Mouse (Mus musculus): Measurements from ENCODE around the gene Rfc5. TPM values are rescaled to one million over a fixed set of nuclear protein-coding genes. Genes with fewer than 3 reads are reported as not detected.

The Rfc5 gene
- polyA plus RNA-seq, 1 experiment, result 13.6 TPM

DNA sequence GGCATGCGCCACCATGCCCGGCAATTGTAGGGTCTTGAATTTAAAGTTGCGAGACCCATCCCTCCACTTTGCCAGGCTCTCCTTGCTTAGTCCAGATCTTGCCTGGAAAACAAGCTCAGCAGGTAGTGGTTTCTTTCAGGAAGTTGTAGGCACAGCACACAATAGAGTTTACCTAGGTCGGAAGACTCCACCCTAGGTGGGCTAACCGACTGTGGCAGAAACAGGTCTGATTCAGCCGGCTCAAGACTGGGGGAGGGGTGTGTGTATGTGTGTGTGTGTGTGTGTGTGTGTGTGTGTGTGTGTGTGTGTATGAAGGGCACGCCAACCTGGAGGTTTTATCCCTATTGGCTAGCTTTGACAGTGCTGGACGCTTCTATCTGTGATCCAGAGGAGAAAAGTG, 14.8 kb upstream of the Rfc5 start:
- Histone ChIP-seq H3K27me3 (ENCODE audit: control insufficient read depth, insufficient read depth, insufficient read length) (peaks cover 15% of the 10 kb centered on the region), H3K4me2 (ENCODE audit: low read depth) (no peak overlapping the region), H3K36me3 (ENCODE audit: control insufficient read depth, insufficient read depth) (no peaks in the 10 kb centered on the region), H3K79me2 (ENCODE audit: control insufficient read depth, insufficient read depth) (no peaks in the 10 kb centered on the region), H3ac (ENCODE audit: control insufficient read depth, insufficient read length) (no peak overlapping the region), H3K4me3 (no peak overlapping the region)
- no peak for TF ChIP-seq TCF12 (IDR thresholded peaks at IDR 0.05; ENCODE audit: insufficient read depth, poor library complexity, severe bottlenecking)
- TF ChIP-seq USF1 (IDR thresholded peaks at IDR 0.05; ENCODE audit: low read depth), result no peak
- no peak for TF ChIP-seq REST (IDR thresholded peaks at IDR 0.05; ENCODE audit: insufficient read depth, insufficient read length)
- TF ChIP-seq CEBPB (IDR thresholded peaks at IDR 0.05; ENCODE audit: insufficient read depth, poor library complexity, severe bottlenecking), result no peak
- TF ChIP-seq E2F4 (IDR thresholded peaks at IDR 0.05; ENCODE audit: insufficient read depth), result no peak
- no peak for TF ChIP-seq MYOD1 (IDR thresholded peaks at IDR 0.05; ENCODE audit: control insufficient read depth in 1 of 3, insufficient read length in 2 of 3, low read depth in 2 of 3)
- no peak for TF ChIP-seq POLR2AphosphoS2 (IDR thresholded peaks at IDR 0.05; ENCODE audit: insufficient read length, low read depth)
- TF ChIP-seq MAX (IDR thresholded peaks at IDR 0.05; ENCODE audit: low read depth), result no peak
- no peak for TF ChIP-seq TCF3 (IDR thresholded peaks at IDR 0.05; ENCODE audit: insufficient read length, low read depth)
- no peak for TF ChIP-seq MYOG (IDR thresholded peaks at IDR 0.05; ENCODE audit: control insufficient read depth in 1 of 3, insufficient read depth in 1 of 3, insufficient read length in 2 of 3, low read depth in 2 of 3)
- no peak for TF ChIP-seq POLR2A (IDR thresholded peaks at IDR 0.05; ENCODE audit: insufficient read length, low read depth)
- no peak for TF ChIP-seq SRF (IDR thresholded peaks at IDR 0.05; ENCODE audit: control insufficient read depth, insufficient read length, low read depth)

DNA sequence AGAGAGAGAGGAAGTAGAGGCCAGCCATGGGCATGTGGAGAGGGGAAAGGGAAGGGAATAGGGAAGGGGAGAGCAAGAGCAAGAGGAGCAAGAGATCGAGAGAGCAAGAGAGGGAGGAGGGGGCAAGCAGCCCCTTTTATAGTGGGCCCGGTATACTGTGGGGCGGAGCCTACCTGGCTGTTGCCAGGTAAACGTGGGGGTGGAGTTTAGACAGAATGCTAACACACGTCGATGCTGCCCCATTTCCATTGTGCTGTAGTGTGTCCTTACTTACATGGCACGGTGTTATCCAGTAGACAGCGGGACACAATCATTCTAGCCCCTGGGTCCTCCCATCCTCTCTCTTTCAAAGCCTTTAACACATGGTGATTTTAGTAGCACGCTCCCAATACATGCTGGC, 10.4 kb upstream of the Rfc5 start:
- no peak overlapping the region for H3K4me2 ChIP-seq (ENCODE audit: low read depth)
- H3K4me3 ChIP-seq, result no peak overlapping the region
- TF ChIP-seq USF1 (IDR thresholded peaks at IDR 0.05; ENCODE audit: low read depth) (no peak), TCF3 (IDR thresholded peaks at IDR 0.05; ENCODE audit: insufficient read length, low read depth) (no peak), REST (IDR thresholded peaks at IDR 0.05; ENCODE audit: insufficient read depth, insufficient read length) (no peak), MAX (IDR thresholded peaks at IDR 0.05; ENCODE audit: low read depth) (no peak), SRF (IDR thresholded peaks at IDR 0.05; ENCODE audit: control insufficient read depth, insufficient read length, low read depth) (no peak), MYOD1 (IDR thresholded peaks at IDR 0.05; ENCODE audit: control insufficient read depth in 1 of 3, insufficient read length in 2 of 3, low read depth in 2 of 3) (no peak), POLR2AphosphoS2 (IDR thresholded peaks at IDR 0.05; ENCODE audit: insufficient read length, low read depth) (no peak), MYOG (IDR thresholded peaks at IDR 0.05; ENCODE audit: control insufficient read depth in 1 of 3, insufficient read depth in 1 of 3, insufficient read length in 2 of 3, low read depth in 2 of 3) (no peak), CEBPB (IDR thresholded peaks at IDR 0.05; ENCODE audit: insufficient read depth, poor library complexity, severe bottlenecking) (no peak), E2F4 (IDR thresholded peaks at IDR 0.05; ENCODE audit: insufficient read depth) (no peak), TCF12 (IDR thresholded peaks at IDR 0.05; ENCODE audit: insufficient read depth, poor library complexity, severe bottlenecking) (no peak), POLR2A (IDR thresholded peaks at IDR 0.05; ENCODE audit: insufficient read length, low read depth) (no peak)
- H3ac ChIP-seq (ENCODE audit: control insufficient read depth, insufficient read length), result no peak overlapping the region
- H3K36me3 ChIP-seq (ENCODE audit: control insufficient read depth, insufficient read depth), result no peaks in the 10 kb centered on the region
- H3K27me3 ChIP-seq (ENCODE audit: control insufficient read depth, insufficient read depth, insufficient read length), result peaks cover 26% of the 10 kb centered on the region
- H3K79me2 ChIP-seq (ENCODE audit: control insufficient read depth, insufficient read depth), result no peaks in the 10 kb centered on the region

GRCm38 (mm10) chr5:117398007-117398550, 9.2 kb upstream of the Rfc5 start:
- no peak overlapping the region for H3ac ChIP-seq (ENCODE audit: control insufficient read depth, insufficient read length)
- H3K27me3 ChIP-seq (ENCODE audit: control insufficient read depth, insufficient read depth, insufficient read length), result peaks cover 24% of the 10 kb centered on the region
- TF ChIP-seq POLR2A (IDR thresholded peaks at IDR 0.05; ENCODE audit: insufficient read length, low read depth) (no peak), TCF3 (IDR thresholded peaks at IDR 0.05; ENCODE audit: insufficient read length, low read depth) (no peak), MYOD1 (IDR thresholded peaks at IDR 0.05; ENCODE audit: control insufficient read depth in 1 of 3, insufficient read length in 2 of 3, low read depth in 2 of 3) (no peak), POLR2AphosphoS2 (IDR thresholded peaks at IDR 0.05; ENCODE audit: insufficient read length, low read depth) (no peak), TCF12 (IDR thresholded peaks at IDR 0.05; ENCODE audit: insufficient read depth, poor library complexity, severe bottlenecking) (no peak), REST (IDR thresholded peaks at IDR 0.05; ENCODE audit: insufficient read depth, insufficient read length) (no peak), SRF (IDR thresholded peaks at IDR 0.05; ENCODE audit: control insufficient read depth, insufficient read length, low read depth) (no peak), E2F4 (IDR thresholded peaks at IDR 0.05; ENCODE audit: insufficient read depth) (no peak), USF1 (IDR thresholded peaks at IDR 0.05; ENCODE audit: low read depth) (no peak), CEBPB (IDR thresholded peaks at IDR 0.05; ENCODE audit: insufficient read depth, poor library complexity, severe bottlenecking) (no peak), MAX (IDR thresholded peaks at IDR 0.05; ENCODE audit: low read depth) (no peak), MYOG (IDR thresholded peaks at IDR 0.05; ENCODE audit: control insufficient read depth in 1 of 3, insufficient read depth in 1 of 3, insufficient read length in 2 of 3, low read depth in 2 of 3) (no peak)
- no peak overlapping the region for H3K4me2 ChIP-seq (ENCODE audit: low read depth)
- no peaks in the 10 kb centered on the region for H3K36me3 ChIP-seq (ENCODE audit: control insufficient read depth, insufficient read depth)
- H3K79me2 ChIP-seq (ENCODE audit: control insufficient read depth, insufficient read depth), result no peaks in the 10 kb centered on the region
- H3K4me3 ChIP-seq, result no peak overlapping the region

DNA sequence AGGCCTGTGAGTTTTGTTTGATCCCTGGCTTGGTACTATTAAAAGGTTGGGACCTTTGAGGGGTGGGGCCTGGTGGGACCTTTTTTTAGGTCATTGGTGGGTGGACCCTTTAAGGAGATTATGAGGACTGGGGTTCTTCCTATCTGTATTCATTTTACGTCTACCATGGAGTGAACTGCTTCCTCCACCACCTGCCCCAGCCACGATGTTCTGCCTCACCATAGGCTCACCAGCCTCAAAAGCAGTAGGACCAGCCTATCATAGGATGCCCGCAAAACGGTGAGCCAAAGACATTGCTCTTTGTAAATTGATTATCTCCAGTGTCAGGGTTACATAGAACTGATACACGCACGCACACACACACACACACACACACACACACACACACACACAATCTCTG, 8.5 kb upstream of the Rfc5 start:
- H3K4me3 ChIP-seq, result no peak overlapping the region
- no peak for TF ChIP-seq POLR2A (IDR thresholded peaks at IDR 0.05; ENCODE audit: insufficient read length, low read depth)
- H3K4me2 ChIP-seq (ENCODE audit: low read depth), result no peak overlapping the region
- H3ac ChIP-seq (ENCODE audit: control insufficient read depth, insufficient read length), result no peak overlapping the region
- H3K27me3 ChIP-seq (ENCODE audit: control insufficient read depth, insufficient read depth, insufficient read length), result peaks cover 17% of the 10 kb centered on the region
- no peaks in the 10 kb centered on the region for H3K36me3 ChIP-seq (ENCODE audit: control insufficient read depth, insufficient read depth)
- no peaks in the 10 kb centered on the region for H3K79me2 ChIP-seq (ENCODE audit: control insufficient read depth, insufficient read depth)

DNA sequence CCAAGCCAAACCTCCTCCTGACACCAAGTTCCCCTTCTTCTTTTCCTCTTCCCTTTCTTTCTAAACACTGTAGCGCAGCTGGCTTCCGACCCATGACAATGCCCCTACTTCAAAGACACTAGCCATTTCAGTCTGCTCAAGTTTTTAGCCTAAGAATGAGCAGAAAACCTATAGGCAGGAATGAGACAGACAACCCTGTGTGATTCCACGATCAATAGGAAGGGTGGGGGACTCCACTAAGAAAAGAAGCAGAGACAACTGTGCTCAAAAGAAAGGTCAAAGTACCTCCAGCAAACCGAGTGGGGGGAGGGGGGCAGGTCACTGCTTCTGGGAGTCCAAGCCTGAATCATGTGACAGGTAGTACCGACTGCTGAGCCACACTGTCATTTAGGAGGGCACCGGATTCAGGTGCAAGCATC, 7.8 kb upstream of the Rfc5 start:
- Histone ChIP-seq H3K4me2 (ENCODE audit: low read depth) (no peak overlapping the region), H3ac (ENCODE audit: control insufficient read depth, insufficient read length) (no peak overlapping the region), H3K27me3 (ENCODE audit: control insufficient read depth, insufficient read depth, insufficient read length) (peaks cover 17% of the 10 kb centered on the region), H3K36me3 (ENCODE audit: control insufficient read depth, insufficient read depth) (no peaks in the 10 kb centered on the region), H3K79me2 (ENCODE audit: control insufficient read depth, insufficient read depth) (no peaks in the 10 kb centered on the region), H3K4me3 (no peak overlapping the region)
- no peak for TF ChIP-seq POLR2A (IDR thresholded peaks at IDR 0.05; ENCODE audit: insufficient read length, low read depth)
